Mouse (Mus musculus): ENCODE measurements at regions not wholly inside any gene's neighbourhood (a gene's known extent, or its start where the extent isn't known, plus 50 kb on each side); places are given as distances from the start of the nearest gene placed in this dataset.

- peak; percentile 1 for DNase-seq (ENCODE audit: low read depth, low spot score)
Measured at GRCm38 (mm10) chr3:47095288-47095687, 647.3 kb upstream of the Pabpc4l start.

GRCm38 (mm10) chr3:47051563-47051962, 603.5 kb upstream of the Pabpc4l start:
- DNase-seq (ENCODE audit: low read depth, low spot score): no peak

- DNase-seq (ENCODE audit: low read depth, low spot score): no peak
Measured at GRCm38 (mm10) chr3:47025738-47026137, 577.7 kb upstream of the Pabpc4l start.

- no peak for DNase-seq (ENCODE audit: low read depth, low spot score)
Measured at GRCm38 (mm10) chr3:47019270-47019669, 571.3 kb upstream of the Pabpc4l start.

- no peak for DNase-seq (ENCODE audit: low read depth, low spot score)
Measured at GRCm38 (mm10) chr3:47018565-47018964, 570.5 kb upstream of the Pabpc4l start.

- no peak for DNase-seq (ENCODE audit: low read depth, low spot score)
Measured at GRCm38 (mm10) chr3:47010459-47010858, 562.4 kb upstream of the Pabpc4l start.

GRCm38 (mm10) chr3:46998916-46999315, 550.9 kb upstream of the Pabpc4l start:
- DNase-seq (ENCODE audit: low read depth, low spot score): no peak

- DNase-seq (ENCODE audit: low read depth, low spot score): no peak
Measured at GRCm38 (mm10) chr3:46970744-46971143, 522.7 kb upstream of the Pabpc4l start.

- DNase-seq (ENCODE audit: low read depth, low spot score): no peak
Measured at GRCm38 (mm10) chr3:46970000-46970399, 522.0 kb upstream of the Pabpc4l start.

GRCm38 (mm10) chr3:46951391-46951790, 503.4 kb upstream of the Pabpc4l start:
- no peak for DNase-seq (ENCODE audit: low read depth, low spot score)

- DNase-seq (ENCODE audit: low read depth, low spot score): peak; percentile 30
Measured at GRCm38 (mm10) chr3:46937751-46938150, 489.7 kb upstream of the Pabpc4l start.

GRCm38 (mm10) chr3:46891057-46891736, 443.2 kb upstream of the Pabpc4l start:
- DNase-seq (ENCODE audit: low read depth, low spot score): no peak

GRCm38 (mm10) chr3:46875848-46876247, 427.8 kb upstream of the Pabpc4l start:
- no peak for DNase-seq (ENCODE audit: low read depth, low spot score)

- no peak for DNase-seq (ENCODE audit: low read depth, low spot score)
Measured at GRCm38 (mm10) chr3:46870876-46871275, 422.9 kb upstream of the Pabpc4l start.

GRCm38 (mm10) chr3:46869576-46870295, 421.7 kb upstream of the Pabpc4l start:
- DNase-seq (ENCODE audit: low read depth, low spot score): no peak

GRCm38 (mm10) chr3:46848400-46848983, 400.5 kb upstream of the Pabpc4l start:
- no peak for DNase-seq (ENCODE audit: low read depth, low spot score)

GRCm38 (mm10) chr3:46828676-46829075, 380.7 kb upstream of the Pabpc4l start:
- no peak for DNase-seq (ENCODE audit: low read depth, low spot score)
